ENCODE assay signal across 25 mouse cellular contexts in genomic region chr2:105505554-105505953, GRCm38 (mm10).
DNase-seq lines count a peak whose midpoint lies in the region; ATAC-seq and TF ChIP-seq lines count a peak whose summit lies in the region.
"Had no signal": no experiment of that assay in that cellular context is flagged by ENCODE, and none has a peak within 500 bp of the region (broad histone marks: within the 10 kb centered on the region; RNA-seq: fewer than 3 reads in every experiment).

No protein-coding gene starts in this region.

- H3K9ac ChIP-seq in forebrain, embryonic 11.5 days (ENCODE audit: low read length): no peak overlapping the region
- H3K9ac ChIP-seq in forebrain, embryonic 12.5 days: no peak overlapping the region
- no peak overlapping the region for H3K9ac ChIP-seq in hindbrain, postnatal 0 days (replicated peaks; ENCODE audit: low read length)
- H3K9ac ChIP-seq in hindbrain, embryonic 11.5 days (ENCODE audit: low read depth, low read length): no peak overlapping the region
- H3K9ac ChIP-seq: embryonic facial prominence, embryonic 12.5 days; forebrain, embryonic 13.5 days; forebrain, embryonic 15.5 days; forebrain, postnatal 0 days had no signal

- H3K4me1 ChIP-seq in forebrain, embryonic 11.5 days (replicated peaks; ENCODE audit: control insufficient read depth, insufficient read depth, low read length): no peaks in the 10 kb centered on the region
- H3K4me1 ChIP-seq in forebrain, embryonic 12.5 days: no peaks in the 10 kb centered on the region; the same call in 1 of the 2 replicates
- no peaks in the 10 kb centered on the region for H3K4me1 ChIP-seq in hindbrain, postnatal 0 days (ENCODE audit: insufficient read depth, low read length)
- H3K4me1 ChIP-seq in hindbrain, embryonic 11.5 days (replicated peaks; ENCODE audit: control insufficient read depth, insufficient read depth, low read length): no peaks in the 10 kb centered on the region
- no peaks in the 10 kb centered on the region for H3K4me1 ChIP-seq in limb, embryonic 10.5 days
- H3K4me1 ChIP-seq: embryonic facial prominence, embryonic 12.5 days; forebrain, embryonic 13.5 days; forebrain, embryonic 15.5 days had no signal

- no peak overlapping the region for H3K4me2 ChIP-seq in forebrain, embryonic 11.5 days (ENCODE audit: low read depth, low read length, severe bottlenecking)
- H3K4me2 ChIP-seq in forebrain, embryonic 12.5 days: no peak overlapping the region
- no peak overlapping the region for H3K4me2 ChIP-seq in hindbrain, postnatal 0 days (ENCODE audit: low read depth, low read length)
- no peak overlapping the region for H3K4me2 ChIP-seq in hindbrain, embryonic 11.5 days (replicated peaks; ENCODE audit: low read depth, low read length)
- H3K4me2 ChIP-seq: embryonic facial prominence, embryonic 12.5 days; forebrain, embryonic 13.5 days; forebrain, embryonic 15.5 days had no signal

- H3K9me3 ChIP-seq in forebrain, embryonic 11.5 days (ENCODE audit: control insufficient read depth, low read length): no peaks in the 10 kb centered on the region
- H3K9me3 ChIP-seq in forebrain, embryonic 12.5 days: no peaks in the 10 kb centered on the region
- no peaks in the 10 kb centered on the region for H3K9me3 ChIP-seq in hindbrain, postnatal 0 days (ENCODE audit: low read length)
- H3K9me3 ChIP-seq in hindbrain, embryonic 11.5 days (ENCODE audit: control insufficient read depth, low read length): no peaks in the 10 kb centered on the region
- H3K9me3 ChIP-seq in limb, embryonic 10.5 days (replicated peaks): no peaks in the 10 kb centered on the region
- H3K9me3 ChIP-seq: embryonic facial prominence, embryonic 12.5 days; forebrain, embryonic 13.5 days; forebrain, embryonic 15.5 days had no signal

- 90% methylated on average over 4 of the region's 4 CpGs for WGBS in forebrain, embryonic 11.5 days
- 90% methylated on average over 4 of the region's 4 CpGs for WGBS in forebrain, embryonic 12.5 days
- WGBS in hindbrain, postnatal 0 days: 52% methylated on average over 4 of the region's 4 CpGs
- 92% methylated on average over 4 of the region's 4 CpGs for WGBS in hindbrain, embryonic 11.5 days
- 88% methylated on average over 4 of the region's 4 CpGs for WGBS in limb, embryonic 10.5 days

- DNase-seq in forebrain, embryonic 11.5 days (ENCODE audit: low spot score): peak; percentile 4
- no peak for DNase-seq in hindbrain, postnatal 0 days (ENCODE audit: low spot score)
- no peak for DNase-seq in hindbrain, embryonic 11.5 days (ENCODE audit: low spot score)
- peak; percentile 22 for DNase-seq in retina, postnatal 1 day
- DNase-seq in retina, embryonic 14.5 days (ENCODE audit: low spot score): no peak
- DNase-seq in limb, embryonic 10.5 days (ENCODE audit: low spot score): peak; percentile 11
- DNase-seq in cerebellum, postnatal 10 days: no peak
- DNase-seq: adrenal gland, adult 8-10 months; adrenal gland, postnatal 14 days; adrenal gland, postnatal 36 days; B cell, adult 2 months; cerebellum, adult 11-12 months; cerebellum, adult 2 months; cerebellum, adult 9-10 months; cerebellum, postnatal 14 days; cerebellum, postnatal 36 days; embryo, embryonic 11 days; forebrain, postnatal 0 days had no signal

- no peak for ATAC-seq in forebrain, embryonic 11.5 days (replicated peaks; ENCODE audit: low FRiP score)
- ATAC-seq in forebrain, embryonic 12.5 days (ENCODE audit: low FRiP score): no peak
- ATAC-seq in hindbrain, postnatal 0 days: peak; percentile 56
- no peak for ATAC-seq in hindbrain, embryonic 11.5 days (ENCODE audit: low FRiP score)
- ATAC-seq: activated CD4-positive, CD25-positive, alpha-beta regulatory T cell, adult 4 months; CD4-positive, CD25-positive, alpha-beta regulatory T cell, adult 4 months; forebrain, embryonic 13.5 days; forebrain, embryonic 15.5 days; forebrain, postnatal 0 days; Patski had no signal

- H3K27me3 ChIP-seq in forebrain, embryonic 11.5 days (ENCODE audit: control insufficient read depth, insufficient read depth, low read length): no peaks in the 10 kb centered on the region
- peaks cover 6% of the 10 kb centered on the region for H3K27me3 ChIP-seq in forebrain, embryonic 12.5 days
- H3K27me3 ChIP-seq in hindbrain, postnatal 0 days (ENCODE audit: insufficient read depth, low read length): no peaks in the 10 kb centered on the region
- H3K27me3 ChIP-seq in hindbrain, embryonic 11.5 days (ENCODE audit: control insufficient read depth, insufficient read depth, low read length): no peaks in the 10 kb centered on the region
- no peaks in the 10 kb centered on the region for H3K27me3 ChIP-seq in limb, embryonic 10.5 days (ENCODE audit: low read depth, poor library complexity, severe bottlenecking)
- H3K27me3 ChIP-seq: embryonic facial prominence, embryonic 12.5 days; forebrain, embryonic 13.5 days; forebrain, embryonic 15.5 days had no signal

- no peak overlapping the region for H3K4me3 ChIP-seq in forebrain, embryonic 11.5 days (ENCODE audit: low read depth, low read length)
- no peak overlapping the region for H3K4me3 ChIP-seq in forebrain, embryonic 12.5 days (replicated peaks)
- no peak overlapping the region for H3K4me3 ChIP-seq in hindbrain, postnatal 0 days (ENCODE audit: low read length)
- H3K4me3 ChIP-seq in hindbrain, embryonic 11.5 days (ENCODE audit: low read depth, low read length): no peak overlapping the region
- no peak overlapping the region for H3K4me3 ChIP-seq in limb, embryonic 10.5 days
- H3K4me3 ChIP-seq: embryonic facial prominence, embryonic 12.5 days; forebrain, embryonic 13.5 days; forebrain, embryonic 15.5 days had no signal

- H3K27ac ChIP-seq in forebrain, embryonic 11.5 days (ENCODE audit: low read depth, low read length): no peak overlapping the region
- no peak overlapping the region for H3K27ac ChIP-seq in forebrain, embryonic 12.5 days
- H3K27ac ChIP-seq in hindbrain, postnatal 0 days: no peak overlapping the region
- no peak overlapping the region for H3K27ac ChIP-seq in hindbrain, embryonic 11.5 days (ENCODE audit: low read depth, low read length)
- no peak overlapping the region for H3K27ac ChIP-seq in limb, embryonic 10.5 days
- H3K27ac ChIP-seq: embryonic facial prominence, embryonic 12.5 days; forebrain, embryonic 13.5 days; forebrain, embryonic 15.5 days had no signal

- H3K36me3 ChIP-seq in forebrain, embryonic 11.5 days (ENCODE audit: control insufficient read depth, insufficient read depth, low read length): no peaks in the 10 kb centered on the region
- H3K36me3 ChIP-seq in forebrain, embryonic 12.5 days (replicated peaks): no peaks in the 10 kb centered on the region
- H3K36me3 ChIP-seq in hindbrain, postnatal 0 days (ENCODE audit: insufficient read depth, low read length): no peaks in the 10 kb centered on the region
- H3K36me3 ChIP-seq in hindbrain, embryonic 11.5 days (ENCODE audit: control insufficient read depth, insufficient read depth, low read length): no peaks in the 10 kb centered on the region
- H3K36me3 ChIP-seq in limb, embryonic 10.5 days: no peaks in the 10 kb centered on the region
- H3K36me3 ChIP-seq: embryonic facial prominence, embryonic 12.5 days; forebrain, embryonic 15.5 days had no signal

- no peak for TF ChIP-seq CTCF in hindbrain, postnatal 0 days (IDR thresholded peaks at IDR 0.05; ENCODE audit: low read depth)

Comparison
In these comparisons a context has a peak if more than half of its experiments do, and no peak if none do; other contexts are left out.
1. DNase-seq: peak in forebrain, embryonic 11.5 days (single experiment), retina, postnatal 1 day (single experiment) and limb, embryonic 10.5 days (single experiment); none in hindbrain, postnatal 0 days (single experiment), hindbrain, embryonic 11.5 days (single experiment), retina, embryonic 14.5 days (single experiment) and cerebellum, postnatal 10 days (0 of 2).